Mouse (Mus musculus) A20 (cell line): ENCODE measurements around the gene Vmn1r60.
"Not testable (repeated sequence)": the region's sequence is repeated elsewhere in the genome, so short reads cannot be mapped to it uniquely, and the experiment has no call there.

Experiments
- DNase-seq: peaks from one replicate; pipeline ENCODE4 v3.0.0-alpha.2; 2011; ENCODE audit warnings: low read depth, low spot score

Vmn1r60 gene

DNA sequence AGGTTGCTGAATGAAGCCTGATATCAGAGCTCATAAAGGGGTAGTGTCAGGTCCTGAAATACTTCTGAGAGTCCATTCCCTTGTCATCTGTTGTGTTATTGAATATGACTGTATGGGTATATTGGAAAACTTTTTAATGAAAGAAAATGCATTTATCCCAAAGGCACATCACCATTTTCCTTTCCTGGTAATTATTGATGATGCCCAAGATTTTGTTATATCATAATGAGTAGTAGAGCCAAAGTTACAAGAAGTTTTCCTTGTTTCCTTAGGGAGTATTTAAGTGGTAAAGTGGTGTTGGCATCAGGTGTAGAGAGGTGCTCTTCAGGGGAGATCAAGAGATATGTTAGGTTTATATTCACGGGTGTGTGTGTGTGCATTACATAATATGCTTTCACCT, at the start of gene Vmn1r60:
TSS of gene Vmn1r60 (minus strand) at position 101 of the 400 bp plus-strand sequence.
- not testable (repeated sequence) for DNase-seq

- not testable (repeated sequence) for DNase-seq
Measured at GRCm38 (mm10) chr7:5540770-5541436, 6.2 kb downstream of the Vmn1r60 start.

DNA sequence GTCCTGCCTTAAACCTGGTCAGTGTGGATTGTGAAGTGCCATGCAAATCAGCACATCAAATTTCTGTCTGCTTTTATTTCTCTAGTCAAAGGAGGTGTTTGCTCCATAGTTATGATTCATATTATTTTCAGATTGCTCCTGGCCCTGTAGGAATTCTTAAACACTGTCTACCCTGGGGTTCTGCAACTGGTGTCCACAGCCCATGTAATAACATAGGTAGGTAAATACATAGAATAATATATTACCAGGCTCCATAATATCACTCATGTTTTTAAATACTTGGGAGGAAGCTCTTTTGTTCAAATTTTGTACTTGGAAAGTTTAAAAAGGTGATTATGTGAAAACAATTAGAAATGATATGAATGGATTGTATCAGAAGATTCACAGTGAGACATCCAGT, 53.3 kb downstream of the Vmn1r60 start, which contains the start of gene Vmn2r28:
TSS of gene Vmn2r28 (minus strand) at position 101 of the 400 bp plus-strand sequence.
- DNase-seq = not testable (repeated sequence)
